Mouse (Mus musculus): ENCODE results near the gene Slc17a7.

GRCm38 (mm10) chr7:45148534-45149098 lies 15.1 kb upstream of the Slc17a7 start:
- TF ChIP-seq CTCF (IDR thresholded peaks at IDR 0.05; ENCODE audit: borderline replicate concordance, extremely low read depth, insufficient read depth, insufficient read length), result no peak
- no peak for TF ChIP-seq POLR2A (IDR thresholded peaks at IDR 0.05; ENCODE audit: borderline replicate concordance, extremely low read depth, insufficient read depth, insufficient read length, poor library complexity, severe bottlenecking)
